Mouse (Mus musculus) forebrain, embryonic 12.5 days (tissue): Measurements from ENCODE around the gene Trim27. TPM values are rescaled to one million over a fixed set of nuclear protein-coding genes. Genes with fewer than 3 reads are reported as not detected.

Experiments
- ATAC-seq: fragments of 200-750 bp; cut with Nextera tagmentation; 2 replicates; pipeline ENCODE4 v1.8.0; 2017; ENCODE audit warnings: moderate TSS enrichment; ENCODE audit not compliant: low FRiP score
- H3K27ac ChIP-seq: fragments of 300-500 bp; sonication (generic); 2 replicates; pipeline ENCODE4 v1.5.1; 2016; ENCODE audit warnings: mild to moderate bottlenecking
- H3K27me3 ChIP-seq: fragments of 300-500 bp; sonication (generic); 2 replicates; pipeline ENCODE4 v1.6.1; 2016; ENCODE audit warnings: mild to moderate bottlenecking
- H3K36me3 ChIP-seq: fragments of 300-500 bp; sonication (generic); replicated peaks from 2 replicates; pipeline ENCODE4 v1.6.1; 2016; ENCODE audit warnings: mild to moderate bottlenecking
- H3K4me1 ChIP-seq: fragments of 300-500 bp; sonication (generic); 2 replicates; pipeline ENCODE4 v1.6.1; 2016
- H3K4me2 ChIP-seq: fragments of 300-500 bp; sonication (generic); 2 replicates; pipeline ENCODE4 v1.6.1; 2016; ENCODE audit warnings: mild to moderate bottlenecking, moderate library complexity
- H3K4me3 ChIP-seq: fragments of 300-500 bp; sonication (generic); replicated peaks from 2 replicates; pipeline ENCODE4 v1.5.1; 2016; ENCODE audit warnings: mild to moderate bottlenecking
- H3K9ac ChIP-seq: fragments of 300-500 bp; sonication (generic); 2 replicates; pipeline ENCODE4 v1.6.1; 2016; ENCODE audit warnings: mild to moderate bottlenecking
- H3K9me3 ChIP-seq: fragments of 300-500 bp; sonication (generic); 2 replicates; pipeline ENCODE4 v1.6.1; 2016
- WGBS: fragments of 180-500 bp; shearing (Covaris S2); methylation state at CpG from one replicate; pipeline ENCODE4 v1.1.7; 2016; 5-methylcytosine and 5-hydroxymethylcytosine counted together
- polyA plus RNA-seq: library from polyadenylated mRNA; unstranded; fragments of >200 nt; fragmentation: Nextera tagmentation; extraction: Ambion mirVana; gene quantifications from 2 replicates; pipeline ENCODE4 v1.2.1, GENCODE M21; 2016

The Trim27 gene
- polyA plus RNA-seq, 1 experiment from 2014 or later = 153 TPM

- Histone ChIP-seq H3K9ac (no peak overlapping the region), H3K9me3 (no peaks in the 10 kb centered on the region), H3K4me2 (no peak overlapping the region), H3K27ac (no peak overlapping the region), H3K4me1 (peaks cover 3% of the 10 kb centered on the region; the same call in 1 of the 2 replicates), H3K4me3 (no peak overlapping the region), H3K27me3 (no peaks in the 10 kb centered on the region), H3K36me3 (no peaks in the 10 kb centered on the region)
- no peak for ATAC-seq
- WGBS = 63% methylated on average over 3 of the region's 3 CpGs
Observed at GRCm38 (mm10) chr13:21226031-21226430, 46.8 kb downstream of the Trim27 start.

DNA sequence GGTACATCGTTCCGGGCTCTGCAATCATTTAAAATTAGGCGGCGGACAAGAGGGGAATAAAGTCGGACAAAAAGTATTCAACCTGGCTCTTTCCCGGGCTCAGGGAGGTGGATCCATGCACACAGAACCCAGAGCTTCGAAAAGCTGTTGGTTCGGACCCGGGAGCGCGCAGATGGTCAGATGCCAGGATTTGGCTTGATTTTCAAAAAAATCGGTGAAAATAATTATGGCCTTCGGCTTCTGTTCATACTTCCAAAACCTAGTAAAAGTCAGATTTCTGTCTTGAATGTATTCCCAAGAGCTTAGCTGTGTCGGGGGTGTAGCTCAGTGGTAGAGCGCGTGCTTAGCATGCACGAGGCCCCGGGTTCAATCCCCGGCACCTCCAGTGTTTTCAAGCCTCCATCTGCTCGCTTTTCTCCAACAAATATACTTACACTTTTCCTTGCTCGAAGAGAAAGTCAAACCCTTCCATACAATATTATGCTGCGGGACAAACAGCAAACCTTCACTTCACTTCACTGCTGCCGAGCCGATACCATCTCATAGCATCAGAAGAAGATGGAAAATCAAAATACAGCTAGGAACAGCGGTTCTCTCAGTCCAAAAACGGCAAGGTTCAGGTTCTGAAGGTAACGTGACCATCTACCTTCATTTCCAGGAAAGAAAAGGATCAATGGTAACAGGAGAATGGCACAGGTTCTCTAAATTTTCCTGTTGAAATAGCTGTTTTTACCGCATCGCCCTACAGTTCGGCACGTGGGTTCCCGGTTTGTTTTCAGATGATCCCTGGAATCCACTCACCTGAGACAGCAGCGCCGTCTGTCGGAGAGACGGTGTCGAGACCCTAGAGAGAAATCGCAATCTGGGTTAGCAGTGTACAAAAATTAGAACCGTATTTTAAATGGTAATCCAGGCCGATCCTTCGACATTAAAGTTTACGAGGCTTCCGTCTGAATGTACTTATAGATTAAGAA lies 54.8 kb downstream of the Trim27 start:
- H3K27ac ChIP-seq = peak overlapping the region; percentile 59; the same call in 1 of the 2 replicates
- H3K9me3 ChIP-seq = no peaks in the 10 kb centered on the region
- ATAC-seq = peak; percentile 95
- H3K4me3 ChIP-seq = peak overlapping the region; percentile 47
- no peaks in the 10 kb centered on the region for H3K4me1 ChIP-seq
- H3K36me3 ChIP-seq = no peaks in the 10 kb centered on the region
- peak overlapping the region; percentile 30 for H3K9ac ChIP-seq
- H3K27me3 ChIP-seq = peaks cover 5% of the 10 kb centered on the region; the same call in 1 of the 2 replicates
- WGBS = under 1% methylated on average over 43 of the region's 43 CpGs
- H3K4me2 ChIP-seq = peak overlapping the region; percentile 63

- H3K4me3 ChIP-seq = no peak overlapping the region
- H3K9me3 ChIP-seq = no peaks in the 10 kb centered on the region
- H3K4me2 ChIP-seq = no peak overlapping the region
- no peak for ATAC-seq
- 81% methylated on average over 2 of the region's 2 CpGs for WGBS
- H3K36me3 ChIP-seq = no peaks in the 10 kb centered on the region
- no peak overlapping the region for H3K27ac ChIP-seq
- H3K9ac ChIP-seq = no peak overlapping the region
- no peaks in the 10 kb centered on the region for H3K4me1 ChIP-seq
- peaks cover 5% of the 10 kb centered on the region; the same call in 1 of the 2 replicates for H3K27me3 ChIP-seq
Observed at GRCm38 (mm10) chr13:21236714-21237113, 57.5 kb downstream of the Trim27 start.

- 72% methylated on average over 6 of the region's 6 CpGs for WGBS
- Histone ChIP-seq H3K4me3 (no peak overlapping the region), H3K9ac (no peak overlapping the region), H3K27ac (no peak overlapping the region), H3K27me3 (peaks cover 5% of the 10 kb centered on the region; the same call in 1 of the 2 replicates), H3K9me3 (no peaks in the 10 kb centered on the region), H3K4me2 (no peak overlapping the region), H3K4me1 (no peaks in the 10 kb centered on the region), H3K36me3 (no peaks in the 10 kb centered on the region)
- ATAC-seq = no peak
Observed at GRCm38 (mm10) chr13:21237161-21237560, 57.9 kb downstream of the Trim27 start.

GRCm38 (mm10) chr13:21240788-21241187 lies 61.5 kb downstream of the Trim27 start:
- H3K27ac ChIP-seq = no peak overlapping the region
- no peaks in the 10 kb centered on the region for H3K36me3 ChIP-seq
- no peak overlapping the region for H3K4me2 ChIP-seq
- H3K4me3 ChIP-seq = no peak overlapping the region
- WGBS = 7% methylated on average over 7 of the region's 7 CpGs
- H3K27me3 ChIP-seq = peaks cover 27% of the 10 kb centered on the region
- H3K4me1 ChIP-seq = peaks cover 9% of the 10 kb centered on the region
- H3K9me3 ChIP-seq = no peaks in the 10 kb centered on the region
- no peak overlapping the region for H3K9ac ChIP-seq
- no peak for ATAC-seq

GRCm38 (mm10) chr13:21242408-21243125 lies 63.3 kb downstream of the Trim27 start:
- peak overlapping the region; percentile 10 for H3K4me3 ChIP-seq
- H3K36me3 ChIP-seq = no peaks in the 10 kb centered on the region
- no peak for ATAC-seq
- 6% methylated on average over 16 of the region's 16 CpGs for WGBS
- no peak overlapping the region for H3K9ac ChIP-seq
- H3K4me2 ChIP-seq = peak overlapping the region; percentile 35
- no peak overlapping the region for H3K27ac ChIP-seq
- H3K9me3 ChIP-seq = no peaks in the 10 kb centered on the region
- H3K27me3 ChIP-seq = peaks cover 26% of the 10 kb centered on the region
- H3K4me1 ChIP-seq = peaks cover 9% of the 10 kb centered on the region

- Histone ChIP-seq H3K9me3 (no peaks in the 10 kb centered on the region), H3K9ac (no peak overlapping the region), H3K4me3 (peak overlapping the region; percentile 10; the same call in 1 of the 2 replicates), H3K27me3 (peaks cover 26% of the 10 kb centered on the region), H3K27ac (no peak overlapping the region), H3K4me2 (peak overlapping the region; percentile 35), H3K4me1 (peaks cover 9% of the 10 kb centered on the region), H3K36me3 (no peaks in the 10 kb centered on the region)
- ATAC-seq = no peak
- WGBS = 21% methylated on average over 13 of the region's 13 CpGs
Observed at GRCm38 (mm10) chr13:21243196-21243595, 64.0 kb downstream of the Trim27 start.

GRCm38 (mm10) chr13:21244089-21244488 lies 64.8 kb downstream of the Trim27 start:
- Histone ChIP-seq H3K4me1 (peaks cover 9% of the 10 kb centered on the region), H3K36me3 (no peaks in the 10 kb centered on the region), H3K4me2 (no peak overlapping the region), H3K27ac (no peak overlapping the region), H3K27me3 (peaks cover 26% of the 10 kb centered on the region), H3K4me3 (no peak overlapping the region), H3K9me3 (no peaks in the 10 kb centered on the region), H3K9ac (no peak overlapping the region)
- 85% methylated on average over 5 of the region's 5 CpGs for WGBS
- no peak for ATAC-seq

Other genes with a start within 250 kb of the Trim27 start
- not detected in 2 replicates for gene Olfr1370, start 104.5 kb upstream of the Trim27 start, polyA plus RNA-seq
- not detected in 2 replicates for gene Olfr1369-ps1, start 68.0 kb upstream of the Trim27 start, polyA plus RNA-seq
- gene Olfr263, start 49.8 kb upstream of the Trim27 start, polyA plus RNA-seq = not detected in 2 replicates
- gene Olfr1368, start 33.6 kb upstream of the Trim27 start, polyA plus RNA-seq = not detected in 2 replicates
- gene Gpx5, start 113.3 kb downstream of the Trim27 start, polyA plus RNA-seq = not detected in 2 replicates
- not detected in 2 replicates for gene Gpx6, start 132.7 kb downstream of the Trim27 start, polyA plus RNA-seq
- gene Olfr1367, start 167.5 kb downstream of the Trim27 start, polyA plus RNA-seq = not detected in 2 replicates
- gene Zscan12, start 183.4 kb downstream of the Trim27 start, polyA plus RNA-seq = 20.1 and 20.2 TPM in 2 replicates
- 96.5 and 97.3 TPM in 2 replicates for gene Zkscan3, start 223.3 kb downstream of the Trim27 start, polyA plus RNA-seq